Mouse (Mus musculus): ENCODE results near the gene Omp. TPM values are rescaled to one million over a fixed set of nuclear protein-coding genes. Genes with fewer than 3 reads are reported as not detected.
A peak's percentile ranks its signal among the peaks of the same experiment; 100 is the strongest.

Omp gene
- total RNA-seq (2014; rRNA removed; ENCODE audit: low replicate concordance): 0.39 TPM in 1 of 2 replicates, not detected in the other
- polyA plus RNA-seq (2015; fragmentation: Nextera tagmentation; extraction: Ambion mirVana): 0.05 TPM in 1 of 2 replicates, not detected in the other

GRCm38 (mm10) chr7:98145402-98145801, at the start of gene Omp:
Gene Omp, minus strand, starts transcription at chr7:98145502.
- ATAC-seq (ENCODE audit: insufficient read depth, low read depth) (no peak), DNase-seq (ENCODE audit: low spot score) (no peak)
- no peaks in the 10 kb centered on the region for H3K36me3 ChIP-seq (replicated peaks; ENCODE audit: control insufficient read depth, insufficient read depth, low read length)
- no peak within 1 kb of the TSS for H3K4me2 ChIP-seq (ENCODE audit: low read depth, low read length)
- H3K4me1 ChIP-seq (ENCODE audit: control insufficient read depth, insufficient read depth): peaks cover 8% of the 10 kb centered on the region
- H3K4me3 ChIP-seq (ENCODE audit: low read depth, low read length): no peak within 1 kb of the TSS
- H3K27me3 ChIP-seq (ENCODE audit: control insufficient read depth, insufficient read depth, low read length): peaks cover 3% of the 10 kb centered on the region; the same call in 1 of the 2 replicates
- no peaks in the 10 kb centered on the region for H3K9me3 ChIP-seq (replicated peaks; ENCODE audit: control insufficient read depth, low read length)
- 86% methylated on average over 5 of the region's 5 CpGs for WGBS
- no peak for TF ChIP-seq EP300 (IDR thresholded peaks at IDR 0.05; ENCODE audit: low read depth)
- TF ChIP-seq CTCF (IDR thresholded peaks at IDR 0.05; ENCODE audit: low read depth): no peak
- no peak within 1 kb of the TSS for H3K9ac ChIP-seq (replicated peaks; ENCODE audit: low read depth, low read length)
- no peak within 1 kb of the TSS for H3K27ac ChIP-seq (ENCODE audit: low read depth)

GRCm38 (mm10) chr7:98194026-98194792, 48.9 kb upstream of the Omp start:
- no peaks in the 10 kb centered on the region for H3K36me3 ChIP-seq (replicated peaks; ENCODE audit: control insufficient read depth, insufficient read depth, low read length)
- H3K4me2 ChIP-seq (ENCODE audit: low read depth, low read length): peak overlapping the region; percentile 67
- no peak for DNase-seq (ENCODE audit: low spot score)
- peaks cover 46% of the 10 kb centered on the region for H3K27me3 ChIP-seq (ENCODE audit: control insufficient read depth, insufficient read depth, low read length)
- peaks cover 15% of the 10 kb centered on the region for H3K4me1 ChIP-seq (ENCODE audit: control insufficient read depth, insufficient read depth)
- no peak for ATAC-seq (ENCODE audit: insufficient read depth, low read depth)
- no peak overlapping the region for H3K9ac ChIP-seq (replicated peaks; ENCODE audit: low read depth, low read length)
- no peak overlapping the region for H3K27ac ChIP-seq (ENCODE audit: low read depth)
- no peaks in the 10 kb centered on the region for H3K9me3 ChIP-seq (replicated peaks; ENCODE audit: control insufficient read depth, low read length)
- WGBS: 2% methylated on average over 52 of the region's 61 CpGs
- TF ChIP-seq CTCF (IDR thresholded peaks at IDR 0.05; ENCODE audit: low read depth) (no peak), EP300 (IDR thresholded peaks at IDR 0.05; ENCODE audit: low read depth) (no peak)
- peak overlapping the region; percentile 43 for H3K4me3 ChIP-seq (ENCODE audit: low read depth, low read length)

- no peaks in the 10 kb centered on the region for H3K36me3 ChIP-seq (replicated peaks; ENCODE audit: control insufficient read depth, insufficient read depth, low read length)
- peak overlapping the region; percentile 43 for H3K4me3 ChIP-seq (ENCODE audit: low read depth, low read length)
- H3K27me3 ChIP-seq (ENCODE audit: control insufficient read depth, insufficient read depth, low read length): peaks cover 46% of the 10 kb centered on the region
- no peak overlapping the region for H3K9ac ChIP-seq (replicated peaks; ENCODE audit: low read depth, low read length)
- H3K4me1 ChIP-seq (ENCODE audit: control insufficient read depth, insufficient read depth): peaks cover 15% of the 10 kb centered on the region
- DNase-seq (ENCODE audit: low spot score) (no peak), ATAC-seq (ENCODE audit: insufficient read depth, low read depth) (peak; percentile 44; the same call in 1 of the 2 replicates)
- WGBS: 6% methylated on average over 36 of the region's 36 CpGs
- H3K27ac ChIP-seq (ENCODE audit: low read depth): no peak overlapping the region
- TF ChIP-seq EP300 (IDR thresholded peaks at IDR 0.05; ENCODE audit: low read depth) (no peak), CTCF (IDR thresholded peaks at IDR 0.05; ENCODE audit: low read depth) (0 out of 2 replicates have a peak, but pooled peaks have one; percentile 19)
- no peaks in the 10 kb centered on the region for H3K9me3 ChIP-seq (replicated peaks; ENCODE audit: control insufficient read depth, low read length)
- H3K4me2 ChIP-seq (ENCODE audit: low read depth, low read length): peak overlapping the region; percentile 67
Observed at GRCm38 (mm10) chr7:98193515-98194025, 48.3 kb upstream of the Omp start.

GRCm38 (mm10) chr7:98191571-98192250, 46.4 kb upstream of the Omp start:
- TF ChIP-seq CTCF (IDR thresholded peaks at IDR 0.05; ENCODE audit: low read depth) (peak; percentile 58), EP300 (IDR thresholded peaks at IDR 0.05; ENCODE audit: low read depth) (no peak)
- 57% methylated on average over 17 of the region's 17 CpGs for WGBS
- H3K9ac ChIP-seq (replicated peaks; ENCODE audit: low read depth, low read length): no peak overlapping the region

GRCm38 (mm10) chr7:98190578-98190977, 45.3 kb upstream of the Omp start:
- DNase-seq (ENCODE audit: low spot score) (no peak), ATAC-seq (ENCODE audit: insufficient read depth, low read depth) (no peak)
- Histone ChIP-seq H3K4me3 (ENCODE audit: low read depth, low read length) (no peak overlapping the region), H3K27ac (ENCODE audit: low read depth) (no peak overlapping the region), H3K27me3 (ENCODE audit: control insufficient read depth, insufficient read depth, low read length) (peaks cover 39% of the 10 kb centered on the region), H3K9ac (replicated peaks; ENCODE audit: low read depth, low read length) (no peak overlapping the region), H3K4me2 (ENCODE audit: low read depth, low read length) (no peak overlapping the region), H3K9me3 (replicated peaks; ENCODE audit: control insufficient read depth, low read length) (no peaks in the 10 kb centered on the region), H3K36me3 (replicated peaks; ENCODE audit: control insufficient read depth, insufficient read depth, low read length) (no peaks in the 10 kb centered on the region), H3K4me1 (ENCODE audit: control insufficient read depth, insufficient read depth) (peaks cover 15% of the 10 kb centered on the region)
- WGBS: 70% methylated on average over 1 of the region's 1 CpGs
- peak; percentile 18; the same call in 1 of the 2 replicates for TF ChIP-seq CTCF (IDR thresholded peaks at IDR 0.05; ENCODE audit: low read depth)
- no peak for TF ChIP-seq EP300 (IDR thresholded peaks at IDR 0.05; ENCODE audit: low read depth)

More at GRCm38 (mm10) chr7:98191571-98192250, 46.4 kb upstream of the Omp start:
- no peak overlapping the region for H3K27ac ChIP-seq (ENCODE audit: low read depth)
- no peak for DNase-seq (ENCODE audit: low spot score)
- no peak overlapping the region for H3K4me3 ChIP-seq (ENCODE audit: low read depth, low read length)
- H3K27me3 ChIP-seq (ENCODE audit: control insufficient read depth, insufficient read depth, low read length): peaks cover 46% of the 10 kb centered on the region
- no peaks in the 10 kb centered on the region for H3K36me3 ChIP-seq (replicated peaks; ENCODE audit: control insufficient read depth, insufficient read depth, low read length)
- H3K4me1 ChIP-seq (ENCODE audit: control insufficient read depth, insufficient read depth): peaks cover 15% of the 10 kb centered on the region
- no peak for ATAC-seq (ENCODE audit: insufficient read depth, low read depth)
- no peak overlapping the region for H3K4me2 ChIP-seq (ENCODE audit: low read depth, low read length)
- H3K9me3 ChIP-seq (replicated peaks; ENCODE audit: control insufficient read depth, low read length): no peaks in the 10 kb centered on the region
